Mouse (Mus musculus) heart, embryonic 13.5 days (tissue): Measurements from ENCODE around the gene Evx2. TPM values are rescaled to one million over a fixed set of nuclear protein-coding genes. Genes with fewer than 3 reads are reported as not detected.

Experiments
- ATAC-seq: fragments of 200-750 bp; cut with Nextera tagmentation; 2 replicates; pipeline ENCODE4 v1.8.0; 2017; ENCODE audit warnings: moderate TSS enrichment; ENCODE audit not compliant: insufficient number of reproducible peaks, low FRiP score, low TSS enrichment; ENCODE audit errors: extremely low read depth
- H3K27ac ChIP-seq: fragments of 300-500 bp; sonication (generic); replicated peaks from 2 replicates; pipeline ENCODE4 v1.5.1; 2015; ENCODE audit warnings: moderate library complexity, mild to moderate bottlenecking, inconsistent platforms
- H3K27me3 ChIP-seq: fragments of 300-500 bp; sonication (generic); replicated peaks from 2 replicates; pipeline ENCODE4 v1.6.1; 2015; ENCODE audit warnings: mild to moderate bottlenecking, inconsistent platforms
- H3K36me3 ChIP-seq: fragments of 300-500 bp; sonication (generic); 2 replicates; pipeline ENCODE4 v1.6.1; 2015; ENCODE audit warnings: mild to moderate bottlenecking, inconsistent platforms
- H3K4me1 ChIP-seq: fragments of 300-500 bp; sonication (generic); 2 replicates; pipeline ENCODE4 v1.6.1; 2015; ENCODE audit warnings: inconsistent platforms
- H3K4me2 ChIP-seq: fragments of 300-500 bp; sonication (generic); 2 replicates; pipeline ENCODE4 v1.6.1; 2015; ENCODE audit warnings: inconsistent platforms, mild to moderate bottlenecking, moderate library complexity
- H3K4me3 ChIP-seq: fragments of 300-500 bp; sonication (generic); 2 replicates; pipeline ENCODE4 v1.5.1; 2015; ENCODE audit warnings: moderate library complexity, mild to moderate bottlenecking, inconsistent platforms
- H3K9ac ChIP-seq: fragments of 300-500 bp; sonication (generic); 2 replicates; pipeline ENCODE4 v1.6.1; 2015; ENCODE audit warnings: inconsistent platforms, mild to moderate bottlenecking, moderate library complexity
- H3K9me3 ChIP-seq: fragments of 300-500 bp; sonication (generic); 2 replicates; pipeline ENCODE4 v1.6.1; 2016; ENCODE audit warnings: inconsistent platforms
- WGBS: fragments of 180-500 bp; shearing (Covaris S2); methylation state at CpG from one replicate; pipeline ENCODE4 v1.1.7; 2015; ENCODE audit warnings: mixed read lengths; 5-methylcytosine and 5-hydroxymethylcytosine counted together
- microRNA-seq: library from miRNA; unstranded; fragments of <30 nt; microRNA quantifications from one replicate; pipeline ENCODE4, GENCODE M21; 2016
- polyA plus RNA-seq: library from polyadenylated mRNA; unstranded; fragments of >200 nt; fragmentation: Nextera tagmentation; extraction: Ambion mirVana; gene quantifications from 2 replicates; pipeline ENCODE4 v1.2.1, GENCODE M21; 2015

Evx2 gene
- polyA plus RNA-seq, 1 experiment from 2014 or later: not detected

DNA sequence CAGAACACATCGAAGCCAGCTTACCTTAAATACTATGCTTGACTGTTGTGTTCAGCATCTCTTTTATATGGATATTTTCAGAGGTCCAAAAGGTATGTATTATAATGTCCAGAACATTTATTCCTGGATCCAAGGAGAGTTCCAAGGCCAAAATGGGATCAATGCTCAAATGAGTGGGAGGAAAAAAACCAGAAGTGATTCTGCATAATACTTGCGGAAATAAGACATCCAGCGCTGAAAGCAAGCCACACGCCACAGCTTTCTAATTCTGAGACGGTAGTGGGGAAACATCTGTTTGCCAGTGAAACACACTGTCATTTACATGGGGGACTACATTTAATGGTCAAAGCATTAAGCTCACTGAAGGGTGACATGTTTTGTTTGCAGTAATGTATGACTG lies 16.9 kb downstream of the Evx2 start:
- Histone ChIP-seq H3K4me1 (no peaks in the 10 kb centered on the region), H3K27ac (no peak overlapping the region), H3K4me3 (no peak overlapping the region), H3K9ac (no peak overlapping the region), H3K27me3 (peaks cover 50% of the 10 kb centered on the region), H3K9me3 (no peaks in the 10 kb centered on the region), H3K36me3 (no peaks in the 10 kb centered on the region), H3K4me2 (no peak overlapping the region)
- WGBS: 68% methylated on average over 5 of the region's 5 CpGs
- ATAC-seq: no peak

DNA sequence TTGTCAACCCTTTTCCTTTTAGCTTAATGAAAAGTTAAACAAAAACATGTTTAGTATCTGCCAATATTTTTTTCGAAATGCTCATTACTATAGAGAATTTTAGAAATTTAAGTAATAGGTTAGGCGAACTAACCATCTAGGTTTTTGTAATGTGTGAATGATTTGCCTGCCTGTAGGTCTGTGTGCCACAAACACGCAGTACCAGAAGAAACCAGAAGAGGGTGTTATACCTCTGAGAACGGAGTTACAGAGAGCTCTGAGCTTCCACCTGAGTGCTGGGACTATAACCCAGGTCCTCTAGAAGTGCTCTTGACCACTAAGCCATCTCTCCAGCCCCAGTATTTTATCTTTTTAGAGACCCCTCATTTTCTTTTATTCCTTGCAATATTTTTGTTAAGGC lies 23.9 kb downstream of the Evx2 start:
- Histone ChIP-seq H3K36me3 (no peaks in the 10 kb centered on the region), H3K9me3 (peaks cover 3% of the 10 kb centered on the region; the same call in 1 of the 2 replicates), H3K27me3 (0 out of 2 replicates have a peak, but pooled peaks cover 6% of the 10 kb centered on the region), H3K4me1 (no peaks in the 10 kb centered on the region), H3K4me3 (no peak overlapping the region), H3K9ac (no peak overlapping the region), H3K4me2 (no peak overlapping the region), H3K27ac (no peak overlapping the region)
- WGBS: 57% methylated on average over 4 of the region's 4 CpGs
- ATAC-seq: no peak

GRCm38 (mm10) chr2:74620368-74620767 lies 39.0 kb downstream of the Evx2 start:
- H3K4me2 ChIP-seq: no peak overlapping the region
- no peaks in the 10 kb centered on the region for H3K9me3 ChIP-seq
- H3K27me3 ChIP-seq: no peaks in the 10 kb centered on the region
- WGBS: 84% methylated on average over 10 of the region's 10 CpGs
- H3K27ac ChIP-seq: no peak overlapping the region
- H3K4me3 ChIP-seq: no peak overlapping the region
- no peaks in the 10 kb centered on the region for H3K4me1 ChIP-seq
- no peak for ATAC-seq
- no peaks in the 10 kb centered on the region for H3K36me3 ChIP-seq
- no peak overlapping the region for H3K9ac ChIP-seq

- Histone ChIP-seq H3K27me3 (no peaks in the 10 kb centered on the region), H3K4me3 (no peak overlapping the region), H3K27ac (no peak overlapping the region), H3K9me3 (no peaks in the 10 kb centered on the region), H3K4me2 (no peak overlapping the region), H3K4me1 (no peaks in the 10 kb centered on the region), H3K9ac (no peak overlapping the region), H3K36me3 (no peaks in the 10 kb centered on the region)
- ATAC-seq: no peak
- 75% methylated on average over 3 of the region's 3 CpGs for WGBS
Observed at GRCm38 (mm10) chr2:74619676-74620246, 39.6 kb downstream of the Evx2 start.

GRCm38 (mm10) chr2:74617706-74618105 lies 41.7 kb downstream of the Evx2 start:
- Histone ChIP-seq H3K9me3 (no peaks in the 10 kb centered on the region), H3K27ac (no peak overlapping the region), H3K4me3 (no peak overlapping the region), H3K36me3 (no peaks in the 10 kb centered on the region), H3K9ac (no peak overlapping the region), H3K4me1 (no peaks in the 10 kb centered on the region), H3K4me2 (no peak overlapping the region), H3K27me3 (no peaks in the 10 kb centered on the region)
- 72% methylated on average over 9 of the region's 9 CpGs for WGBS
- ATAC-seq: no peak

DNA sequence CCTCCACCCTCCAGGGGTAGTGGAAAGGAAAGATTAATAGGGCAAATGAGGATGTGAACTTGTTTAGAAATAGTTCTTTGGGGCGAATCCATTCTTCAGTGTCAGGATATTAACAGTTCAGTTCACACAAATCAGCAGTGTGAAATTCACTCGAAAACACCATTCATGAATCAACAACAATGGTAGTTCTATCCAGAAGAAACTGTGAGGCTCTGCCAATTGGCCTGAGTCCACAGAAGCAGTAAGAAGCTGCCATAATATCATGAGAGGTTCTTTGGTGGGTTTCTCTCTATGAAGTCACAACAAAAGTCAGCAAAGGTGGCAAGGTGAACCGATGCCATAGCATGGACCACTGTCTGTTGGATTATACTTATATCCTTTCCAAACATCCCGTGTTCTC lies 48.0 kb downstream of the Evx2 start:
- H3K27ac ChIP-seq: no peak overlapping the region
- H3K4me3 ChIP-seq: no peak overlapping the region
- H3K9ac ChIP-seq: no peak overlapping the region
- no peaks in the 10 kb centered on the region for H3K36me3 ChIP-seq
- H3K9me3 ChIP-seq: no peaks in the 10 kb centered on the region
- H3K4me1 ChIP-seq: no peaks in the 10 kb centered on the region
- H3K27me3 ChIP-seq: no peaks in the 10 kb centered on the region
- no peak for ATAC-seq
- no peak overlapping the region for H3K4me2 ChIP-seq
- WGBS: 70% methylated on average over 4 of the region's 4 CpGs

DNA sequence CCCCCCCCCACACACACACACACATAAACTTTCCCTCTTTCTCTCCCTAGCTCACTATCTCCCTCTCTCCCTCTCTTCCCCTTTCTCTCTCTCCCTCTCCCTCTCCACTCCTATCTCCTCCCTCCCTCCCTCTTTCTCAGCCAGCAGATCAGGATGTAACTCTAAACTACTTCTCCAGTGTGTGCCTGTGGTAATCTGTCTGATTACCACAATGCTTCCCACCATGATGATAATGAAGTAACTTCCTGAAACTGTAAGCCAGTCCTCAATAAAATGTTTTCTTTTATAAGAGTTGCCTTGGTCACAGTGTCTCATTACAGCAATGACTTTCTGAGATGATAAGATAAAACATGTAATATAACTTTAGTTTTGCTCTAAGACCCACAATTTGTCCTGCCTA lies 50.0 kb downstream of the Evx2 start:
- no peaks in the 10 kb centered on the region for H3K9me3 ChIP-seq
- H3K4me2 ChIP-seq: no peak overlapping the region
- no peaks in the 10 kb centered on the region for H3K4me1 ChIP-seq
- no peaks in the 10 kb centered on the region for H3K27me3 ChIP-seq
- H3K36me3 ChIP-seq: no peaks in the 10 kb centered on the region
- H3K4me3 ChIP-seq: no peak overlapping the region
- no peak overlapping the region for H3K27ac ChIP-seq
- no peak overlapping the region for H3K9ac ChIP-seq
- no peak for ATAC-seq

- WGBS: 74% methylated on average over 5 of the region's 5 CpGs
- no peak overlapping the region for H3K9ac ChIP-seq
- H3K36me3 ChIP-seq: no peaks in the 10 kb centered on the region
- H3K4me1 ChIP-seq: no peaks in the 10 kb centered on the region
- H3K27ac ChIP-seq: no peak overlapping the region
- no peaks in the 10 kb centered on the region for H3K27me3 ChIP-seq
- H3K9me3 ChIP-seq: no peaks in the 10 kb centered on the region
- H3K4me2 ChIP-seq: no peak overlapping the region
- no peak for ATAC-seq
- H3K4me3 ChIP-seq: no peak overlapping the region
Observed at GRCm38 (mm10) chr2:74606087-74606760, 53.1 kb downstream of the Evx2 start.

GRCm38 (mm10) chr2:74604011-74604410 lies 55.3 kb downstream of the Evx2 start:
- H3K36me3 ChIP-seq: no peaks in the 10 kb centered on the region
- H3K9me3 ChIP-seq: no peaks in the 10 kb centered on the region
- H3K9ac ChIP-seq: no peak overlapping the region
- H3K27me3 ChIP-seq: no peaks in the 10 kb centered on the region
- H3K4me3 ChIP-seq: no peak overlapping the region
- H3K27ac ChIP-seq: no peak overlapping the region
- WGBS: 58% methylated on average over 3 of the region's 3 CpGs
- H3K4me1 ChIP-seq: no peaks in the 10 kb centered on the region
- ATAC-seq: no peak
- no peak overlapping the region for H3K4me2 ChIP-seq

Small RNA genes within 50 kb of the gene (microRNA-seq; reads per million reads assigned to microRNA genes)
- gene Gm44463: not detected

Other genes starting within 250 kb of the Evx2 start
- 18.8 and 19.3 TPM in 2 replicates for gene Lnpk, start 80.1 kb downstream of the Evx2 start, polyA plus RNA-seq
- gene Hoxd13, start 8.8 kb upstream of the Evx2 start, polyA plus RNA-seq: not detected in 2 replicates
- gene Hoxd12, start 15.5 kb upstream of the Evx2 start, polyA plus RNA-seq: not detected in 2 replicates
- gene Hoxd11, start 20.0 kb upstream of the Evx2 start, polyA plus RNA-seq: not detected in 2 replicates
- gene Hoxd10, start 32.4 kb upstream of the Evx2 start, polyA plus RNA-seq: 0.08 TPM in 1 of 2 replicates, not detected in the other
- gene Hoxd9, start 38.2 kb upstream of the Evx2 start, polyA plus RNA-seq: not detected in 2 replicates
- gene Hoxd8, start 45.1 kb upstream of the Evx2 start, polyA plus RNA-seq: 0.07 and 0.23 TPM in 2 replicates
- 0.74 and 0.89 TPM in 2 replicates for gene Hoxd3, start 52.4 kb upstream of the Evx2 start, polyA plus RNA-seq
- gene Hoxd4, start 52.4 kb upstream of the Evx2 start, polyA plus RNA-seq: not detected in 2 replicates
- gene Gm28230, start 67.2 kb upstream of the Evx2 start, polyA plus RNA-seq: 0.09 TPM in 1 of 2 replicates, not detected in the other
- not detected in 2 replicates for gene Hoxd1, start 103.4 kb upstream of the Evx2 start, polyA plus RNA-seq
- 138 and 155 TPM in 2 replicates for gene Mtx2, start 166.2 kb upstream of the Evx2 start, polyA plus RNA-seq